Mouse (Mus musculus): Measurements from ENCODE around the gene Lyrm2.

- TF ChIP-seq POLR2A (IDR thresholded peaks at IDR 0.05; ENCODE audit: borderline replicate concordance, extremely low read depth, low read depth, low read length): no peak
- TF ChIP-seq CTCF (IDR thresholded peaks at IDR 0.05; ENCODE audit: insufficient read depth, low read length): no peak
Measured at GRCm38 (mm10) chr4:32757430-32757829, 42.6 kb upstream of the Lyrm2 start.

All from lung, adult 2 months (tissue).